Comparison of ENCODE assay signal across 8 mouse cellular contexts in genomic region chr13:83987746-83988423, GRCm38 (mm10).
DNase-seq lines count a peak whose midpoint lies in the region; ATAC-seq lines count a peak whose summit lies in the region.

No protein-coding gene starts in this region.

- H3K9me3 ChIP-seq in forebrain, embryonic 13.5 days (replicated peaks), result no peaks in the 10 kb centered on the region
- H3K9me3 ChIP-seq in midbrain, embryonic 15.5 days, result no peaks in the 10 kb centered on the region

- no peaks in the 10 kb centered on the region for H3K36me3 ChIP-seq in forebrain, embryonic 13.5 days (ENCODE audit: poor library complexity, severe bottlenecking)
- no peaks in the 10 kb centered on the region for H3K36me3 ChIP-seq in midbrain, embryonic 15.5 days (replicated peaks)

- intact Hi-C loops in gastrocnemius, postnatal 14 days (cut with DNase I; ENCODE audit: low total_unique reads), result no loop called here

- DNase-seq in cerebellum, postnatal 14 days, result peak; percentile 80 to 85
- DNase-seq in layer of hippocampus, adult 8-10 months (ENCODE audit: low spot score in 2 of 2), result peak; percentile 72 to 74
- no peak for DNase-seq in yolk sac, embryonic 10.5 days (ENCODE audit: low spot score)
- DNase-seq in spleen, postnatal 4 days (ENCODE audit: low spot score in 2 of 2), result no peak
- DNase-seq in gastrocnemius, postnatal 14 days, result no peak
- no peak for DNase-seq in adrenal gland, postnatal 25 days

- peak; percentile 86 for ATAC-seq in forebrain, embryonic 13.5 days
- peak; percentile 91 for ATAC-seq in midbrain, embryonic 15.5 days (replicated peaks)

- peak overlapping the region; percentile 24 for H3K4me3 ChIP-seq in forebrain, embryonic 13.5 days
- H3K4me3 ChIP-seq in midbrain, embryonic 15.5 days, result peak overlapping the region; percentile 31

- H3K27me3 ChIP-seq in forebrain, embryonic 13.5 days, result no peaks in the 10 kb centered on the region
- no peaks in the 10 kb centered on the region for H3K27me3 ChIP-seq in midbrain, embryonic 15.5 days (replicated peaks)

- 10% methylated on average over 11 of the region's 11 CpGs for WGBS in forebrain, embryonic 13.5 days
- WGBS in midbrain, embryonic 15.5 days, result 15% methylated on average over 11 of the region's 11 CpGs

- H3K27ac ChIP-seq in forebrain, embryonic 13.5 days, result peak overlapping the region; percentile 84
- peak overlapping the region; percentile 82 for H3K27ac ChIP-seq in midbrain, embryonic 15.5 days

- peak overlapping the region; percentile 51 for H3K9ac ChIP-seq in forebrain, embryonic 13.5 days
- H3K9ac ChIP-seq in midbrain, embryonic 15.5 days, result peak overlapping the region; percentile 42

- H3K4me1 ChIP-seq in forebrain, embryonic 13.5 days, result peaks cover 47% of the 10 kb centered on the region
- H3K4me1 ChIP-seq in midbrain, embryonic 15.5 days, result peaks cover 18% of the 10 kb centered on the region; the same call in 1 of the 2 replicates

- H3K4me2 ChIP-seq in forebrain, embryonic 13.5 days, result peak overlapping the region; percentile 55
- H3K4me2 ChIP-seq in midbrain, embryonic 15.5 days, result peak overlapping the region; percentile 51

Comparison
In these comparisons a context has a peak if more than half of its experiments do, and no peak if none do; other contexts are left out.
1. DNase-seq: peak in cerebellum, postnatal 14 days (2 of 2) and layer of hippocampus, adult 8-10 months (2 of 2); none in yolk sac, embryonic 10.5 days (single experiment), spleen, postnatal 4 days (0 of 2), gastrocnemius, postnatal 14 days (single experiment) and adrenal gland, postnatal 25 days (single experiment).